17 mouse cellular contexts compared by ENCODE assay signal in the genomic region with DNA sequence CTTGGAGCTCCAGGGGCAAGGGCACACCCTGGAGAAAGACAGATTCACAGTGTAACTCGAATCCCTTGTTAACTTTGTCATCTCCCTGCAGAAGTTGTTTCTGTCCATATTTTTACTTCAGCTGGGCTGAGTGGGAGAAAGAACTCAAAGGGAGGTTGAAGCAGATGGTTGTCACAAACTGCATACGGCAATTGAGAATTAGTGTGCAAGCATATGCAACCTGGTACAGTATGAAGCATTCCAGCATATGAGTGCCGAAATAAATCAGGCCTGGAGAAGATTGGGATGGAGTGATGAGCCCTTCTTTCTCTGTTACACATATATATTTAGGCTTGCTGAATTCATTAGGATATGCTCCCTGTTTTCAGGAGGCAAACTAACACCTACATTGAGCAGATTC.
A peak's percentile ranks its signal among the peaks of the same experiment; 100 is the strongest.
DNase-seq lines count a peak whose midpoint lies in the region; TF ChIP-seq lines count a peak whose summit lies in the region.
"Had no signal": no experiment of that assay in that cellular context is flagged by ENCODE, and none has a peak within 500 bp of the region (broad histone marks: within the 10 kb centered on the region; RNA-seq: fewer than 3 reads in every experiment).

No protein-coding gene starts in this region.

- DNase-seq in right cerebral cortex, adult 2 months (ENCODE audit: low spot score in 2 of 2), result peak; percentile 70
- no peak for DNase-seq in right cerebral cortex, postnatal 14 days
- peak; percentile 75 to 88 for DNase-seq in layer of hippocampus, adult 2 months (ENCODE audit: low spot score in 2 of 2)
- DNase-seq in left cerebral cortex, adult 9 months (ENCODE audit: low spot score in 2 of 2), result peak; percentile 62 to 86
- no peak for DNase-seq in heart, adult 11 months
- DNase-seq in spleen, adult 18-20 months, result no peak
- no peak for DNase-seq in retina, postnatal 1 day
- DNase-seq: cerebellum, adult 9-10 months; heart, adult 2 months; kidney, postnatal 10 days; lung, postnatal 14 days; thymus, adult 2 months had no signal

- H3K4me3 ChIP-seq in layer of hippocampus, adult 2 months, result no peak overlapping the region
- H3K4me3 ChIP-seq: embryonic facial prominence, embryonic 15.5 days; heart, adult 2 months; hindbrain, embryonic 12.5 days; limb, embryonic 12.5 days; liver, embryonic 15.5 days; neural tube, embryonic 12.5 days had no signal

- TF ChIP-seq CTCF in layer of hippocampus, adult 2 months (conservative IDR thresholded peaks at IDR 0.05), result no peak

- peak overlapping the region; percentile 71 for H3K27ac ChIP-seq in layer of hippocampus, adult 2 months
- H3K27ac ChIP-seq: embryonic facial prominence, embryonic 15.5 days; heart, adult 2 months; hindbrain, embryonic 12.5 days; limb, embryonic 12.5 days; liver, embryonic 15.5 days; neural tube, embryonic 12.5 days had no signal

Comparison
In these comparisons a context has a peak if more than half of its experiments do, and no peak if none do; other contexts are left out.
1. DNase-seq: peak in right cerebral cortex, adult 2 months (2 of 2), layer of hippocampus, adult 2 months (2 of 2) and left cerebral cortex, adult 9 months (2 of 2); none in right cerebral cortex, postnatal 14 days (single experiment), heart, adult 11 months (single experiment), spleen, adult 18-20 months (0 of 2) and retina, postnatal 1 day (single experiment).